Comparison of ENCODE assay signal across 13 mouse cellular contexts in genomic region chr9:91380458-91380914, GRCm38 (mm10). TPM values are rescaled to one million over a fixed set of nuclear protein-coding genes. Genes with fewer than 3 reads are reported as not detected.
DNase-seq lines count a peak whose midpoint lies in the region; ATAC-seq and TF ChIP-seq lines count a peak whose summit lies in the region.
"Had no signal": no experiment of that assay in that cellular context is flagged by ENCODE, and none has a peak within 500 bp of the region (broad histone marks: within the 10 kb centered on the region; RNA-seq: fewer than 3 reads in every experiment).

No protein-coding gene starts in this region.

- no peak for ATAC-seq in hindbrain, embryonic 13.5 days (ENCODE audit: low FRiP score)
- no peak for ATAC-seq in neural tube, embryonic 13.5 days (ENCODE audit: low read depth)
- no peak for ATAC-seq in megakaryocyte progenitor cell, adult 5-6 weeks (replicated peaks; ENCODE audit: poor library complexity)

- TF ChIP-seq CTCF in layer of hippocampus, adult 2 months (conservative IDR thresholded peaks at IDR 0.05), result no peak
- TF ChIP-seq CTCF in cortical plate, adult 2 months (IDR thresholded peaks at IDR 0.05; ENCODE audit: extremely low read depth, insufficient read depth, low read length), result no peak

- DNase-seq in layer of hippocampus, adult 2 months (ENCODE audit: low spot score in 2 of 2), result no peak
- no peak for DNase-seq in layer of hippocampus, adult 18-20 months (ENCODE audit: low spot score in 2 of 2)
- no peak for DNase-seq in frontal cortex, postnatal 25 days (ENCODE audit: low spot score in 2 of 2)
- DNase-seq in B cell, adult 2 months, result no peak
- DNase-seq: adrenal gland, adult 8-10 months; kidney, adult 18-20 months; right cerebral cortex, postnatal 14 days had no signal

- WGBS in hindbrain, embryonic 13.5 days, result under 1% methylated on average over 9 of the region's 9 CpGs
- WGBS in neural tube, embryonic 13.5 days, result under 1% methylated on average over 9 of the region's 9 CpGs

- peak overlapping the region; percentile 76; the same call in 1 of the 2 replicates for H3K27ac ChIP-seq in layer of hippocampus, adult 2 months
- H3K27ac ChIP-seq in cortical plate, adult 2 months (ENCODE audit: insufficient read depth, low read length), result 0 out of 2 replicates have a peak overlapping the region, but pooled peaks have one; percentile 6
- H3K27ac ChIP-seq in hindbrain, embryonic 13.5 days, result peak overlapping the region; percentile 97
- peak overlapping the region; percentile 98 for H3K27ac ChIP-seq in neural tube, embryonic 13.5 days (replicated peaks)

- H3K36me3 ChIP-seq in hindbrain, embryonic 13.5 days, result no peaks in the 10 kb centered on the region
- no peaks in the 10 kb centered on the region for H3K36me3 ChIP-seq in neural tube, embryonic 13.5 days

- TF ChIP-seq POLR2A in cortical plate, adult 2 months (IDR thresholded peaks at IDR 0.05; ENCODE audit: extremely low read depth, insufficient read depth, low read length), result no peak

- H3K4me3 ChIP-seq in layer of hippocampus, adult 2 months, result peak overlapping the region; percentile 17; the same call in 1 of the 2 replicates
- H3K4me3 ChIP-seq in cortical plate, adult 2 months (ENCODE audit: insufficient read depth, low read length), result no peak overlapping the region
- H3K4me3 ChIP-seq in hindbrain, embryonic 13.5 days, result peak overlapping the region; percentile 50
- H3K4me3 ChIP-seq in neural tube, embryonic 13.5 days, result peak overlapping the region; percentile 51

- H3K9me3 ChIP-seq in hindbrain, embryonic 13.5 days, result no peaks in the 10 kb centered on the region
- no peaks in the 10 kb centered on the region for H3K9me3 ChIP-seq in neural tube, embryonic 13.5 days

- H3K4me1 ChIP-seq in cortical plate, adult 2 months (ENCODE audit: control insufficient read depth, insufficient read depth, low read length), result no peaks in the 10 kb centered on the region
- peaks cover 33% of the 10 kb centered on the region for H3K4me1 ChIP-seq in hindbrain, embryonic 13.5 days (replicated peaks)
- H3K4me1 ChIP-seq in neural tube, embryonic 13.5 days (replicated peaks), result peaks cover 50% of the 10 kb centered on the region

- peak overlapping the region; percentile 69 for H3K4me2 ChIP-seq in hindbrain, embryonic 13.5 days
- H3K4me2 ChIP-seq in neural tube, embryonic 13.5 days, result peak overlapping the region; percentile 75

- peak overlapping the region; percentile 88 for H3K9ac ChIP-seq in hindbrain, embryonic 13.5 days
- peak overlapping the region; percentile 82 for H3K9ac ChIP-seq in neural tube, embryonic 13.5 days

- H3K27me3 ChIP-seq in hindbrain, embryonic 13.5 days, result peaks cover 91% of the 10 kb centered on the region
- H3K27me3 ChIP-seq in neural tube, embryonic 13.5 days, result peaks cover 86% of the 10 kb centered on the region

RNA-seq across cellular contexts. Expression of gene Zic1, which starts 14.9 kb away (rescaled TPM):
- total RNA-seq in layer of hippocampus, adult 2 months (2021), result 10 to 100 TPM; 12.1 to 18.4 TPM
- total RNA-seq in layer of hippocampus, adult 18-20 months (2021), result 10 to 100 TPM; 10.1 to 10.3 TPM
- polyA plus RNA-seq in cortical plate, adult 2 months (2012; rRNA removed), result 21.0 and 26.3 TPM in 2 replicates
- polyA plus RNA-seq in hindbrain, embryonic 13.5 days (2015; fragmentation: Nextera tagmentation; extraction: Ambion mirVana), result 13.7 and 21.3 TPM in 2 replicates
- polyA plus RNA-seq in neural tube, embryonic 13.5 days (2015; fragmentation: Nextera tagmentation; extraction: Ambion mirVana), result 16.5 and 19.9 TPM in 2 replicates
- total RNA-seq in megakaryocyte progenitor cell, adult 5-6 weeks (2015), result not detected in 2 replicates
- not detected in 2 replicates for total RNA-seq in megakaryocyte progenitor cell, adult 5-6 weeks (2017)
- total RNA-seq: megakaryocyte, adult 5-6 weeks had no signal
- polyA plus RNA-seq: thymus, postnatal 0 days had no signal

RNA-seq across cellular contexts. Expression of gene Zic4, which starts 18.3 kb away (rescaled TPM):
- total RNA-seq in layer of hippocampus, adult 2 months (2021), result 1 to 10 TPM; 2.8 to 3.3 TPM
- 1 to 10 TPM; 1.4 to 4.1 TPM for total RNA-seq in layer of hippocampus, adult 18-20 months (2021)
- polyA plus RNA-seq in cortical plate, adult 2 months (2012; rRNA removed), result 3.4 and 3.9 TPM in 2 replicates
- polyA plus RNA-seq in hindbrain, embryonic 13.5 days (2015; fragmentation: Nextera tagmentation; extraction: Ambion mirVana), result 42.7 and 58.2 TPM in 2 replicates
- 43.0 and 51.6 TPM in 2 replicates for polyA plus RNA-seq in neural tube, embryonic 13.5 days (2015; fragmentation: Nextera tagmentation; extraction: Ambion mirVana)
- total RNA-seq in megakaryocyte progenitor cell, adult 5-6 weeks (2015), result not detected in 2 replicates
- total RNA-seq in megakaryocyte progenitor cell, adult 5-6 weeks (2017), result not detected in 2 replicates
- total RNA-seq: adrenal gland, adult 8-10 months; megakaryocyte, adult 5-6 weeks had no signal
- polyA plus RNA-seq: thymus, postnatal 0 days had no signal

Comparison
In these comparisons a context has a peak if more than half of its experiments do, and no peak if none do; other contexts are left out.
1. H3K27ac ChIP-seq: peak in every context shown above with its lines; median percentile 98 in neural tube, embryonic 13.5 days; 97 in hindbrain, embryonic 13.5 days; 76 in layer of hippocampus, adult 2 months; 6 in cortical plate, adult 2 months.
2. RNA of gene Zic1, which starts 14.9 kb away (total RNA-seq): 12.1 to 18.4 TPM in layer of hippocampus, adult 2 months and 10.1 to 10.3 TPM in layer of hippocampus, adult 18-20 months; not detected in megakaryocyte progenitor cell, adult 5-6 weeks; every median in the first group is over 10 times any median in the second.